Mouse (Mus musculus): ENCODE data around the gene Mpz. TPM values are rescaled to one million over a fixed set of nuclear protein-coding genes. Genes with fewer than 3 reads are reported as not detected.

Gene Mpz
- total and polyA plus RNA-seq, 2 experiments = 0.09 to 0.27 TPM

DNA sequence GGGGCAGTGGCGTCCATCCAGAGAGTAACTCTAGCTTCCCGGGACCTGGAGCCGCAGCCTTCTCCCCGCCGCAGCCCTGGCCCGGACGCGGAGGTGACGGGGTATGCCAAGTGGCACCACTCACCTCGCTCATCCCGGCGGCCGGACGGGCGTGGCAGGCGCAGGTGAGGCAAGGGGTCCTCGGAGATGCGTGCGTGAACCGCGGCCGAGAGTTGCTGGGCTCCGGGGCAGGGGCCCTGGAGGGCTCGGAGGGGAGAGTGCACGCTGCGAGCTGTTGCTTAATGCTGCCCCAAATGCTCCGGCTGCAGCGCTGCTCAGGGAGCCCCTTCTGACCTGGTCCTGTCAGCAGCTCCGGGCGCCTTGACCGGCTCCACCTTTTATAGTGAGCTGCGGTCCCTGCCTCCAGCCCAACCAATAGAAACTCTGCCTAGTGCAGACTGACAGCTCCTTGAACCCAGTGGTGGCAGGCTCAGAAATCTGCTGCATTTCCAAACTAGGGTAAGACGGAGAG, 45.4 kb downstream of the Mpz start, which contains the start of gene Pcp4l1:
Pcp4l1 (minus strand) TSS at position 382 of the 511 bp plus-strand sequence.
- Histone ChIP-seq H3K27me3 (ENCODE audit: control insufficient read depth, insufficient read depth, low read length) (no peaks in the 10 kb centered on the region), H3K79me2 (ENCODE audit: control insufficient read depth, insufficient read depth, low read length) (0 out of 2 replicates have a peak, but pooled peaks cover 2% of the 10 kb centered on the region), H3K27ac (replicated peaks; ENCODE audit: insufficient read depth, low read depth, low read length) (no peak within 1 kb of the TSS), H3K36me3 (ENCODE audit: control insufficient read depth, insufficient read depth, low read length) (no peaks in the 10 kb centered on the region), H3K4me3 (ENCODE audit: insufficient read depth, low read depth, low read length) (peak within 1 kb of the TSS; percentile 59), H3K9ac (ENCODE audit: low read depth, low read length) (peak within 1 kb of the TSS; percentile 64), H3K4me1 (ENCODE audit: control insufficient read depth, insufficient read depth, low read length) (peaks cover 2% of the 10 kb centered on the region; the same call in 1 of the 2 replicates)
- TF ChIP-seq CTCF (IDR thresholded peaks at IDR 0.05; ENCODE audit: low read depth, low read length) (no peak), POLR2A (IDR thresholded peaks at IDR 0.05; ENCODE audit: extremely low read depth, insufficient read depth, low read length) (no peak)
- DNase-seq (ENCODE audit: extremely low read depth, low read depth, low spot score) = peak; percentile 48
- WGBS = under 1% methylated on average over 33 of the region's 33 CpGs

DNA sequence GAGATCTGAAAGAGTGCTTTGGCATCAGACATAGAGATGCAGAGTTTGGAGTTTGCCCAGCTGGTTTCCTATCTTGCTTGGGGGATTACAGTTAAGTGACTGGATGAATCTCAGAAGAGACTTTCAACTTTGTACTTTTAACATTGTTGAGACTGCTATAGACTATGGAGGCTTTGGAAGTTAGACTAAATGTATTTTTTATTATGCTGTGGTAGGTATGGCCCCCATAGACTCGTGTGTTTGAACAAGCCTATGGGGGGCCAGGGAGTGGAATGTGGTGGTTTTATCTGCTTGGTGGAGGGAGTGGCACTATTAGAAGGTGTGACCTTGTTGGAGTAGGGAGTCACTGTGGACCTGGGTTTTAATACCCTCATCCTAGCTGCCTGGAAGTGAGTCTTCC, 49.0 kb downstream of the Mpz start:
- H3K27ac ChIP-seq (replicated peaks; ENCODE audit: insufficient read depth, low read depth, low read length) = no peak overlapping the region

DNA sequence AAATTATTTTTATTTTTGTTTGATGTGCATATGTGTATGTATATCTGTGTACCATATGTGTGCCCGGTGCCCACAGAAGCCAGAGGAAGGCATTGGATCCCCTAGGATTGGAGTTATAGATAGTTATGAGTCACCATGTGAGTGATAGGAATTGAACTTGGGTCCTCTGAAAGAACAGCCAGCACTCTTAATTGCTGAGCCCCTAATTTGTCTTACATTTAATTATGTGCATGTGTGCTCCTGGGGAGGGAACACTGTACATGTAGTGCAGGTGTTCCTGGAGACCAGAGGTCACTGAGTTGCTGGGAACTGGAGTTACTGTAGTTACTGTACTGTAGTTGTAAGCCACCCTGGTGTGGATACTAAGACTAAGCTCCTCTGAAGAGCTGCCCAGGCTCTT, 50.3 kb downstream of the Mpz start:
- Histone ChIP-seq H3K9ac (ENCODE audit: low read depth, low read length) (no peak overlapping the region), H3K27ac (replicated peaks; ENCODE audit: insufficient read depth, low read depth, low read length) (no peak overlapping the region), H3K27me3 (ENCODE audit: control insufficient read depth, insufficient read depth, low read length) (no peaks in the 10 kb centered on the region), H3K79me2 (ENCODE audit: control insufficient read depth, insufficient read depth, low read length) (0 out of 2 replicates have a peak, but pooled peaks cover 2% of the 10 kb centered on the region), H3K4me1 (ENCODE audit: control insufficient read depth, insufficient read depth, low read length) (peaks cover 11% of the 10 kb centered on the region), H3K36me3 (ENCODE audit: control insufficient read depth, insufficient read depth, low read length) (no peaks in the 10 kb centered on the region), H3K4me3 (ENCODE audit: insufficient read depth, low read depth, low read length) (no peak overlapping the region)
- no peak for DNase-seq (ENCODE audit: extremely low read depth, low read depth, low spot score)
- 95% methylated on average over 1 of the region's 1 CpGs for WGBS
- no peak for TF ChIP-seq CTCF (IDR thresholded peaks at IDR 0.05; ENCODE audit: low read depth, low read length)
- no peak for TF ChIP-seq POLR2A (IDR thresholded peaks at IDR 0.05; ENCODE audit: extremely low read depth, insufficient read depth, low read length)

More for the DNA sequence above, 49.0 kb downstream of the Mpz start:
- Histone ChIP-seq H3K4me3 (ENCODE audit: insufficient read depth, low read depth, low read length) (no peak overlapping the region), H3K4me1 (ENCODE audit: control insufficient read depth, insufficient read depth, low read length) (peaks cover 6% of the 10 kb centered on the region), H3K9ac (ENCODE audit: low read depth, low read length) (no peak overlapping the region), H3K79me2 (ENCODE audit: control insufficient read depth, insufficient read depth, low read length) (0 out of 2 replicates have a peak, but pooled peaks cover 2% of the 10 kb centered on the region), H3K36me3 (ENCODE audit: control insufficient read depth, insufficient read depth, low read length) (no peaks in the 10 kb centered on the region), H3K27me3 (ENCODE audit: control insufficient read depth, insufficient read depth, low read length) (no peaks in the 10 kb centered on the region)
- TF ChIP-seq CTCF (IDR thresholded peaks at IDR 0.05; ENCODE audit: low read depth, low read length) (no peak), POLR2A (IDR thresholded peaks at IDR 0.05; ENCODE audit: extremely low read depth, insufficient read depth, low read length) (no peak)
- WGBS = 71% methylated on average over 1 of the region's 1 CpGs
- no peak for DNase-seq (ENCODE audit: extremely low read depth, low read depth, low spot score)

DNA sequence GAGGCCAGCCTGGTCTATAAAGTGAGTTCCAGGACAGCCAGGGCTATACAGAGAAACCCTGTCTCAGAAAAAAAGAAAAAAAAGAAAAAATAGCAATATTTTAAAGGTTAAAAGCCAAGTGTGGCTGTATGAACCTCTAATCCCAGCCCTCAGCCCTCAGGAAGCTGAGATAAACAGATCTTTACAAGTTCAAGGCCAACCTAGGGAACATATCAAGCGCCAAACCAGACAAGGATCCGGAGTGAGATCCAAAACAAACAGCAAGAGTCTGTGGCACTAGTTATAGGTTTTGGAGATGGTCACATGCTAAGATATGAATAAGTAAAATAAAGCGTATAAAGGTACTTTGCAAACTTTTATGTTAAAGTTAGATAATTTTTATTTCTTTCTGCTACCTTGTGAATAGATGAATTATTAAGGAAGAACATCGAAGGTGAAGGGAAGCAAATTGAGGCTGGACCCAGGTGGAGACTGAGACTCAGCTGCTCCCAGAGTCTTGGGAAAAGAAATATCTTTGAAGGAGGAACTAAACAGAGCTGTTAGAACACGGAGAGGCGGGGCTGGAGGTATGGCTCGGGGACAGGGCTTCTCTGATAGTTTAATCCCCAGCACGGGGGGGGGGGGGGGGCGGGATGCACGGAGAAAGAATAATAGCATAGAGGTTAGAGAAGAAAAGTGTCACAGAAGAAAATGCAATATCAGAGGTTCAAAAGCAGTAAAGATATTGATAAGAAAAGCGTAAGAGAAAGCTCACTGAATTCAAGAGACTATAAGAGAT, 53.1 kb downstream of the Mpz start:
- Histone ChIP-seq H3K36me3 (ENCODE audit: control insufficient read depth, insufficient read depth, low read length) (no peaks in the 10 kb centered on the region), H3K4me1 (ENCODE audit: control insufficient read depth, insufficient read depth, low read length) (peaks cover 9% of the 10 kb centered on the region), H3K27me3 (ENCODE audit: control insufficient read depth, insufficient read depth, low read length) (no peaks in the 10 kb centered on the region), H3K9ac (ENCODE audit: low read depth, low read length) (peak overlapping the region; percentile 56; the same call in 1 of the 2 replicates), H3K4me3 (ENCODE audit: insufficient read depth, low read depth, low read length) (no peak overlapping the region; the same call in 1 of the 2 replicates), H3K79me2 (ENCODE audit: control insufficient read depth, insufficient read depth, low read length) (no peaks in the 10 kb centered on the region), H3K27ac (replicated peaks; ENCODE audit: insufficient read depth, low read depth, low read length) (peak overlapping the region; percentile 90)
- TF ChIP-seq CTCF (IDR thresholded peaks at IDR 0.05; ENCODE audit: low read depth, low read length) = no peak
- TF ChIP-seq POLR2A (IDR thresholded peaks at IDR 0.05; ENCODE audit: extremely low read depth, insufficient read depth, low read length) = no peak
- WGBS = 16% methylated on average over 11 of the region's 11 CpGs
- peak; percentile 96 for DNase-seq (ENCODE audit: extremely low read depth, low read depth, low spot score)

DNA sequence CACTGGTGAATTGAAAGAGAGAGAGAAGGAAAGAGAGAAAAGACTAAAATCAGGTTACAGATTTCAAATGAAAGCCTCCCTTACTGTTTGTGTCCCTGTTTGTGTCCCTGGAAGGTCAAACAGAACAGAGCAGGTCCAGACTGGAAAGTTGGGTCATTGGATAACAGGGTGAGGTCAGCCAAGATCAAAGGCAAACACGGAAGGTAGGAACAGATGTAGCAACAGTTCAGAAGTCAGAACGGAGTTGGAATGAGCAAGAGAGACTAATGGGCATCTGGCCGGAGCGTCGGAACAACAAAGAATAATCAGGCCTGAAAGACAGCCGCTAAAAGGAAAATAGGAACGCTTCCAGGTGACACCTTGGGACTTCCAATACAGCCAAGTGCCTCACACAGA, 53.7 kb downstream of the Mpz start:
- Histone ChIP-seq H3K4me3 (ENCODE audit: insufficient read depth, low read depth, low read length) (no peak overlapping the region), H3K27ac (replicated peaks; ENCODE audit: insufficient read depth, low read depth, low read length) (no peak overlapping the region), H3K36me3 (ENCODE audit: control insufficient read depth, insufficient read depth, low read length) (no peaks in the 10 kb centered on the region), H3K9ac (ENCODE audit: low read depth, low read length) (no peak overlapping the region), H3K79me2 (ENCODE audit: control insufficient read depth, insufficient read depth, low read length) (no peaks in the 10 kb centered on the region), H3K4me1 (ENCODE audit: control insufficient read depth, insufficient read depth, low read length) (peaks cover 9% of the 10 kb centered on the region), H3K27me3 (ENCODE audit: control insufficient read depth, insufficient read depth, low read length) (no peaks in the 10 kb centered on the region)
- TF ChIP-seq CTCF (IDR thresholded peaks at IDR 0.05; ENCODE audit: low read depth, low read length) (no peak), POLR2A (IDR thresholded peaks at IDR 0.05; ENCODE audit: extremely low read depth, insufficient read depth, low read length) (no peak)
- peak; percentile 100 for DNase-seq (ENCODE audit: extremely low read depth, low read depth, low spot score)
- WGBS = 22% methylated on average over 7 of the region's 7 CpGs

All from liver, adult 2 months (tissue).